Mouse (Mus musculus): ENCODE measurements around the gene Gm4307.
"Not testable (repeated sequence)": the region's sequence is repeated elsewhere in the genome, so short reads cannot be mapped to it uniquely, and the experiment has no call there.

Gm4307 gene

DNA sequence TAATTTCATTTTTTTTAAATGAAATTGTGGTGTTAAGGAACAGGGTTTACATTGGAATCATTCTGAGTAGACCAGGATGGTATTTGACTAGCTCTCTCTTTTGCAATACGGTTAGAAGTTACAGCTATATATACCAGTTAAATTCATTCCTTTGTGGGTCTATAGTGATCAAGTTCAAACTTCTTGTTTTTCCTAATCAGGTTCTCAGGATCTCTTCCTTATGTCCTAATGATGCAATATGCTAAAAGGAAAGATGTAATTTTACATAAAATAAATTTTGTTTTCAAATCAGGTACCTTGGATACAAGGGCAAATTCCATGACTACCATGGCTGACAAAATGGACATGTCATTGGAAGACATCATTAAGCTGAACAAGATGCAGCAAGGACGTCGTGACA is at the start of gene Gm4307:
Gene Gm4307 (plus strand): TSS at position 301 of the 400 bp plus-strand sequence.
- DNase-seq, result not testable (repeated sequence)

DNA sequence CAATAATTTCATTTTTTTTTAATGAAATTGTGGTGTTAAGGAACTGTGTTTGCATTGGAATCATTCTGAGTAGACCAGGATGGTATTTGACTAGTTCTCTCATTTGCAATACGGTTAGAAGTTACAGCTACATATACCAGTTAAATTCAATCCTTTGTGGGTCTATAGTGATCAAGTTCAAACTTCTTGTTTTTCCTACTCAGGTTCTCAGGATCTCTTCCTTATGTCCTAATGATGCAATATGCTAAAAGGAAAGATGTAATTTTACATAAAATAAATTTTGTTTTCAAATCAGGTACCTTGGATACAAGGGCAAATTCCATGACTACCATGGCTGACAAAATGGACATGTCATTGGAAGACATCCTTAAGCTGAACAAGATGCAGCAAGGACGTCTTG is 25.8 kb upstream of the Gm4307 start, which contains the start of gene Gm4301:
Gene Gm4301 (plus strand): TSS at position 301 of the 400 bp plus-strand sequence.
- DNase-seq, result not testable (repeated sequence)

DNA sequence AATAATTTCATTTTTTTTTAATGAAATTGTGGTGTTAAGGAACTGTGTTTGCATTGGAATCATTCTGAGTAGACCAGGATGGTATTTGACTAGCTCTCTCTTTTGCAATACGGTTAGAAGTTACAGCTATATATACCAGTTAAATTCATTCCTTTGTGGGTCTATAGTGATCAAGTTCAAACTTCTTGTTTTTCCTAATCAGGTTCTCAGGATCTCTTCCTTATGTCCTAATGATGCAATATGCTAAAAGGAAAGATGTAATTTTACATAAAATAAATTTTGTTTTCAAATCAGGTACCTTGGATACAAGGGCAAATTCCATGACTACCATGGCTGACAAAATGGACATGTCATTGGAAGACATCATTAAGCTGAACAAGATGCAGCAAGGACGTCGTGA is 20.6 kb upstream of the Gm4307 start, which contains the start of gene Gm4302:
Gene Gm4302 (plus strand): TSS at position 301 of the 400 bp plus-strand sequence.
- not testable (repeated sequence) for DNase-seq

DNA sequence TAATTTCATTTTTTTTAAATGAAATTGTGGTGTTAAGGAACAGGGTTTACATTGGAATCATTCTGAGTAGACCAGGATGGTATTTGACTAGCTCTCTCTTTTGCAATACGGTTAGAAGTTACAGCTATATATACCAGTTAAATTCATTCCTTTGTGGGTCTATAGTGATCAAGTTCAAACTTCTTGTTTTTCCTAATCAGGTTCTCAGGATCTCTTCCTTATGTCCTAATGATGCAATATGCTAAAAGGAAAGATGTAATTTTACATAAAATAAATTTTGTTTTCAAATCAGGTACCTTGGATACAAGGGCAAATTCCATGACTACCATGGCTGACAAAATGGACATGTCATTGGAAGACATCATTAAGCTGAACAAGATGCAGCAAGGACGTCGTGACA is 15.5 kb upstream of the Gm4307 start, which contains the start of gene Gm4303:
Gene Gm4303 (plus strand): TSS at position 301 of the 400 bp plus-strand sequence.
- DNase-seq, result not testable (repeated sequence)

DNA sequence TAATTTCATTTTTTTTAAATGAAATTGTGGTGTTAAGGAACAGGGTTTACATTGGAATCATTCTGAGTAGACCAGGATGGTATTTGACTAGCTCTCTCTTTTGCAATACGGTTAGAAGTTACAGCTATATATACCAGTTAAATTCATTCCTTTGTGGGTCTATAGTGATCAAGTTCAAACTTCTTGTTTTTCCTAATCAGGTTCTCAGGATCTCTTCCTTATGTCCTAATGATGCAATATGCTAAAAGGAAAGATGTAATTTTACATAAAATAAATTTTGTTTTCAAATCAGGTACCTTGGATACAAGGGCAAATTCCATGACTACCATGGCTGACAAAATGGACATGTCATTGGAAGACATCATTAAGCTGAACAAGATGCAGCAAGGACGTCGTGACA is 10.3 kb upstream of the Gm4307 start, which contains the start of gene Gm4305:
Gene Gm4305 (plus strand): TSS at position 301 of the 400 bp plus-strand sequence.
- not testable (repeated sequence) for DNase-seq

DNA sequence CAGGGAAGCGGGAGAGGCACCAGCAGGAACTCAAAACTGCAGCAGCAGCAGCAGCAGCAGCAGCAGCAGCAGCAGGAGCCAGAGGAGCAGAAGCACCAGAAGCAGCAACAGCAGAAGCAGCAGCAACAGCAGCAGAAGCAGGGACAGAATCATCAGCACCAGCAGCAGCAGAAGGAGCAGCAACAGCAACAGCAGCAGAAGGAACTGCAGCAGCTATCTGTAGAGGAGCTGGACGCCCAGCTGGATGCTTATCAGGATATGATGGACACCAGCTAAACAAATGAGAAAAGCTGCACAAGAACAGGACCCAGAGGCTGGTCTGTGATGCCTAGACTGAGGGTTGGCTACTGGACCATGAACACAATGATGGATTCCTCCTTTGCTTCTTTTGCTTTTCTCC is 4.3 kb upstream of the Gm4307 start:
- DNase-seq, result peak; percentile 3 to 8

DNA sequence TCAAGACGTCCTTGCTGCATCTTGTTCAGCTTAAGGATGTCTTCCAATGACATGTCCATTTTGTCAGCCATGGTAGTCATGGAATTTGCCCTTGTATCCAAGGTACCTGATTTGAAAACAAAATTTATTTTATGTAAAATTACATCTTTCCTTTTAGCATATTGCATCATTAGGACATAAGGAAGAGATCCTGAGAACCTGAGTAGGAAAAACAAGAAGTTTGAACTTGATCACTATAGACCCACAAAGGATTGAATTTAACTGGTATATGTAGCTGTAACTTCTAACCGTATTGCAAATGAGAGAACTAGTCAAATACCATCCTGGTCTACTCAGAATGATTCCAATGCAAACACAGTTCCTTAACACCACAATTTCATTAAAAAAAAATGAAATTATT is 21.3 kb downstream of the Gm4307 start, which contains the start of gene Gm4312:
Gene Gm4312 (minus strand): TSS at position 101 of the 400 bp plus-strand sequence.
- not testable (repeated sequence) for DNase-seq

DNA sequence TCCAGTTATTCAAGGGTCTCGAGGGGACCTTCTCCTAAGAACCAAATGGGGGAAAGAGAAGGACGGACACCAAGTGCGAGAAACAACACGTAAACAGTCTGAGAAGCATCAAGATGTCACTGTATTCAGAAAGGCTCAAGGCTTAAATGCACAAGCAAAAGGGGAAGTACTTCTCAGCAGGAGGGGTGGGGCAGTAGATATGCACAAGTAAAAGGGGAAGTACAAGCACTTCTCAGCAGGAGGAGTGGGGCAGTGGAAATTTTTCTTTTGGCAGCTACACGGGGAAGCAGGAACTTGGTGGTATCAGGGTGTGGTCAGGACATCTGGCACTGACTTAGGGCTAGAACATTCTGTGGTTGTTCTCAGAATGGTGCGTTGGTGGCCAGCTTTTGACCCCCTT is 41.2 kb downstream of the Gm4307 start:
- DNase-seq, result not testable (repeated sequence)

All from cerebellum, postnatal 25 days (tissue).